Mouse (Mus musculus): ENCODE data around the gene Olfr1061. TPM values are rescaled to one million over a fixed set of nuclear protein-coding genes. Genes with fewer than 3 reads are reported as not detected.
"Not testable (repeated sequence)": the region's sequence is repeated elsewhere in the genome, so short reads cannot be mapped to it uniquely, and the experiment has no call there.

The Olfr1061 gene
- total and polyA plus RNA-seq, 2 experiments = not detected

DNA sequence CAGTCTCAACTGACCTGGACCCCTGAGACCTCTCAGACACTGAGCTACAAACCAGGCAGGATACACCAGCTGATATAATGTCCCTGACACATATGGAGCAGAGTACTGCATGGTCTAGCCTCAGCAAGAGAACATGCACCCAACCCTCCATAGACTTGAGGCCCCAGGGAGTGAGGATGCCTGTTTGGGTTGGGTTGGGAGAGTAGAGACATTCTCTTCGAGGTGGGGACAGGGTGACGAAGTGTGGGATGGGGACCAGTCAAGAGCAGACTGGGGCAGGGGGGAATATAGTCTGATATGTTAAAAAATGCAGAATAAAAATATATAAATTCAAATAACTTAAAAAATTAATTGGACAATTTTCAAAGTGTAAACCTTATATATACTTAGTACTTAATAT is 18.7 kb downstream of the Olfr1061 start:
- H3K9ac ChIP-seq (ENCODE audit: low read depth, low read length) = no peak overlapping the region
- 81% methylated on average over 2 of the region's 2 CpGs for WGBS

GRCm38 (mm10) chr2:86388461-86388860 is 25.4 kb downstream of the Olfr1061 start, which contains the start of gene Olfr1058:
Gene Olfr1058 (minus strand): TSS chr2:86388561.
- not testable (repeated sequence) for DNase-seq (ENCODE audit: extremely low read depth, low read depth, low spot score); H3K4me1 ChIP-seq (ENCODE audit: control insufficient read depth, insufficient read depth, low read length); H3K4me3 ChIP-seq (ENCODE audit: insufficient read depth, low read depth, low read length); H3K27me3 ChIP-seq (ENCODE audit: control insufficient read depth, insufficient read depth, low read length); H3K79me2 ChIP-seq (ENCODE audit: control insufficient read depth, insufficient read depth, low read length); H3K27ac ChIP-seq (replicated peaks; ENCODE audit: insufficient read depth, low read depth, low read length); H3K36me3 ChIP-seq (ENCODE audit: control insufficient read depth, insufficient read depth, low read length); H3K9ac ChIP-seq (ENCODE audit: low read depth, low read length)

More for the DNA sequence above, 18.7 kb downstream of the Olfr1061 start:
- no peak for DNase-seq (ENCODE audit: extremely low read depth, low read depth, low spot score)
- TF ChIP-seq CTCF (IDR thresholded peaks at IDR 0.05; ENCODE audit: low read depth, low read length) = no peak
- no peaks in the 10 kb centered on the region for H3K79me2 ChIP-seq (ENCODE audit: control insufficient read depth, insufficient read depth, low read length)
- no peaks in the 10 kb centered on the region for H3K36me3 ChIP-seq (ENCODE audit: control insufficient read depth, insufficient read depth, low read length)
- H3K4me1 ChIP-seq (ENCODE audit: control insufficient read depth, insufficient read depth, low read length) = no peaks in the 10 kb centered on the region
- no peaks in the 10 kb centered on the region for H3K27me3 ChIP-seq (ENCODE audit: control insufficient read depth, insufficient read depth, low read length)
- no peak overlapping the region for H3K4me3 ChIP-seq (ENCODE audit: insufficient read depth, low read depth, low read length)
- no peak overlapping the region for H3K27ac ChIP-seq (replicated peaks; ENCODE audit: insufficient read depth, low read depth, low read length)

DNA sequence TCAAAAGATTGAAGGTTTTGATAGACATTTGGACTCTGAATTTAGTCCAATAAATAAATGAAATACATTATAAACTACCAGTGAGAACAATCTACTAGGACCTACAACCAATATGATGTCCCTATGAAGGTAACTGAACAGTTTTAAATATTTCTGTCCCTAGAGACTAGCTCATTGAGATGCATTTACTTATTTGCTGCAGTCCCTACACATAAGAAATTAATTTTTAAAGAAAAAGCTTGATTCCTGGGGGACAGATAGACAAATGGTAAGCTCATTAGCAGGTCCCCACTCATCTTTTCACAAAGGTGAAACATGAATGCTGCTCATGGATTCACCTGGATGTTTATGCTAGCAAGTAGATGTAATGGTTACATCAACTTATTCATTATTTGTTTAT is 35.6 kb downstream of the Olfr1061 start, which contains the start of gene Olfr1057:
Olfr1057 (minus strand) TSS at position 101 of the 400 bp plus-strand sequence.
- H3K36me3 ChIP-seq (ENCODE audit: control insufficient read depth, insufficient read depth, low read length) = no peaks in the 10 kb centered on the region
- H3K4me1 ChIP-seq (ENCODE audit: control insufficient read depth, insufficient read depth, low read length) = no peaks in the 10 kb centered on the region
- no peak within 1 kb of the TSS for H3K27ac ChIP-seq (replicated peaks; ENCODE audit: insufficient read depth, low read depth, low read length)
- no peak for TF ChIP-seq POLR2A (IDR thresholded peaks at IDR 0.05; ENCODE audit: extremely low read depth, insufficient read depth, low read length)
- TF ChIP-seq CTCF (IDR thresholded peaks at IDR 0.05; ENCODE audit: low read depth, low read length) = no peak
- no peaks in the 10 kb centered on the region for H3K27me3 ChIP-seq (ENCODE audit: control insufficient read depth, insufficient read depth, low read length)
- no peak within 1 kb of the TSS for H3K9ac ChIP-seq (ENCODE audit: low read depth, low read length)
- H3K4me3 ChIP-seq (ENCODE audit: insufficient read depth, low read depth, low read length) = no peak within 1 kb of the TSS
- H3K79me2 ChIP-seq (ENCODE audit: control insufficient read depth, insufficient read depth, low read length) = no peaks in the 10 kb centered on the region
- no peak for DNase-seq (ENCODE audit: extremely low read depth, low read depth, low spot score)

- not testable (repeated sequence) for H3K4me3 ChIP-seq (ENCODE audit: insufficient read depth, low read depth, low read length); H3K36me3 ChIP-seq (ENCODE audit: control insufficient read depth, insufficient read depth, low read length); H3K9ac ChIP-seq (ENCODE audit: low read depth, low read length); H3K27ac ChIP-seq (replicated peaks; ENCODE audit: insufficient read depth, low read depth, low read length); H3K27me3 ChIP-seq (ENCODE audit: control insufficient read depth, insufficient read depth, low read length); DNase-seq (ENCODE audit: extremely low read depth, low read depth, low spot score); H3K79me2 ChIP-seq (ENCODE audit: control insufficient read depth, insufficient read depth, low read length); H3K4me1 ChIP-seq (ENCODE audit: control insufficient read depth, insufficient read depth, low read length)
- 94% methylated on average over 2 of the region's 6 CpGs for WGBS
Measured at GRCm38 (mm10) chr2:86366342-86366741, 47.5 kb downstream of the Olfr1061 start.

Other genes starting within 250 kb of the Olfr1061 start
- gene Olfr1043, start 246.5 kb downstream of the Olfr1061 start, total RNA-seq (2014; rRNA removed) = not detected in 2 replicates
- gene Olfr1043, start 246.5 kb downstream of the Olfr1061 start, polyA plus RNA-seq (2012; rRNA removed) = not detected in 2 replicates
- not detected in 2 replicates for gene Olfr1044, start 236.2 kb downstream of the Olfr1061 start, total RNA-seq (2014; rRNA removed)
- not detected in 2 replicates for gene Olfr1044, start 236.2 kb downstream of the Olfr1061 start, polyA plus RNA-seq (2012; rRNA removed)
- not detected in 2 replicates for gene Olfr52, start 228.4 kb downstream of the Olfr1061 start, total RNA-seq (2014; rRNA removed)
- not detected in 2 replicates for gene Olfr52, start 228.4 kb downstream of the Olfr1061 start, polyA plus RNA-seq (2012; rRNA removed)
- not detected in 2 replicates for gene Olfr1045, start 211.0 kb downstream of the Olfr1061 start, total RNA-seq (2014; rRNA removed)
- gene Olfr1045, start 211.0 kb downstream of the Olfr1061 start, polyA plus RNA-seq (2012; rRNA removed) = not detected in 2 replicates
- not detected in 2 replicates for gene Olfr1046, start 194.7 kb downstream of the Olfr1061 start, total RNA-seq (2014; rRNA removed)
- not detected in 2 replicates for gene Olfr1046, start 194.7 kb downstream of the Olfr1061 start, polyA plus RNA-seq (2012; rRNA removed)
- not detected in 2 replicates for gene Olfr1047, start 182.6 kb downstream of the Olfr1061 start, total RNA-seq (2014; rRNA removed)
- gene Olfr1047, start 182.6 kb downstream of the Olfr1061 start, polyA plus RNA-seq (2012; rRNA removed) = not detected in 2 replicates
- not detected in 2 replicates for gene Olfr1048, start 173.8 kb downstream of the Olfr1061 start, total RNA-seq (2014; rRNA removed)
- gene Olfr1048, start 173.8 kb downstream of the Olfr1061 start, polyA plus RNA-seq (2012; rRNA removed) = not detected in 2 replicates
- not detected in 2 replicates for gene Olfr1049, start 155.7 kb downstream of the Olfr1061 start, total RNA-seq (2014; rRNA removed)
- gene Olfr1049, start 155.7 kb downstream of the Olfr1061 start, polyA plus RNA-seq (2012; rRNA removed) = not detected in 2 replicates
- not detected in 2 replicates for gene Olfr1051, start 135.0 kb downstream of the Olfr1061 start, total RNA-seq (2014; rRNA removed)
- not detected in 2 replicates for gene Olfr1051, start 135.0 kb downstream of the Olfr1061 start, polyA plus RNA-seq (2012; rRNA removed)
- gene Olfr1052, start 121.6 kb downstream of the Olfr1061 start, total RNA-seq (2014; rRNA removed) = not detected in 2 replicates
- not detected in 2 replicates for gene Olfr1052, start 121.6 kb downstream of the Olfr1061 start, polyA plus RNA-seq (2012; rRNA removed)
- not detected in 2 replicates for gene Olfr1053, start 98.8 kb downstream of the Olfr1061 start, total RNA-seq (2014; rRNA removed)
- gene Olfr1053, start 98.8 kb downstream of the Olfr1061 start, polyA plus RNA-seq (2012; rRNA removed) = not detected in 2 replicates
- gene Olfr1054, start 78.6 kb downstream of the Olfr1061 start, total RNA-seq (2014; rRNA removed) = not detected in 2 replicates
- not detected in 2 replicates for gene Olfr1054, start 78.6 kb downstream of the Olfr1061 start, polyA plus RNA-seq (2012; rRNA removed)
- gene Olfr1055, start 63.8 kb downstream of the Olfr1061 start, total RNA-seq (2014; rRNA removed) = not detected in 2 replicates
- not detected in 2 replicates for gene Olfr1055, start 63.8 kb downstream of the Olfr1061 start, polyA plus RNA-seq (2012; rRNA removed)
- not detected in 2 replicates for gene Olfr1056, start 51.6 kb downstream of the Olfr1061 start, total RNA-seq (2014; rRNA removed)
- not detected in 2 replicates for gene Olfr1056, start 51.6 kb downstream of the Olfr1061 start, polyA plus RNA-seq (2012; rRNA removed)
- not detected in 2 replicates for gene Olfr1057, start 35.7 kb downstream of the Olfr1061 start, total RNA-seq (2014; rRNA removed)
- not detected in 2 replicates for gene Olfr1057, start 35.7 kb downstream of the Olfr1061 start, polyA plus RNA-seq (2012; rRNA removed)
- not detected in 2 replicates for gene Olfr1058, start 25.5 kb downstream of the Olfr1061 start, total RNA-seq (2014; rRNA removed)
- not detected in 2 replicates for gene Olfr1058, start 25.5 kb downstream of the Olfr1061 start, polyA plus RNA-seq (2012; rRNA removed)
- gene Olfr1062, start 12.7 kb upstream of the Olfr1061 start, total RNA-seq (2014; rRNA removed) = not detected in 2 replicates
- gene Olfr1062, start 12.7 kb upstream of the Olfr1061 start, polyA plus RNA-seq (2012; rRNA removed) = not detected in 2 replicates
- not detected in 2 replicates for gene Olfr1065, start 36.5 kb upstream of the Olfr1061 start, total RNA-seq (2014; rRNA removed)
- not detected in 2 replicates for gene Olfr1065, start 36.5 kb upstream of the Olfr1061 start, polyA plus RNA-seq (2012; rRNA removed)
- gene Olfr1066, start 42.2 kb upstream of the Olfr1061 start, total RNA-seq (2014; rRNA removed) = not detected in 2 replicates
- not detected in 2 replicates for gene Olfr1066, start 42.2 kb upstream of the Olfr1061 start, polyA plus RNA-seq (2012; rRNA removed)
- gene Olfr228, start 73.3 kb upstream of the Olfr1061 start, total RNA-seq (2014; rRNA removed) = not detected in 2 replicates
- not detected in 2 replicates for gene Olfr228, start 73.3 kb upstream of the Olfr1061 start, polyA plus RNA-seq (2012; rRNA removed)
- not detected in 2 replicates for gene Olfr1076, start 94.4 kb upstream of the Olfr1061 start, total RNA-seq (2014; rRNA removed)
- gene Olfr1076, start 94.4 kb upstream of the Olfr1061 start, polyA plus RNA-seq (2012; rRNA removed) = not detected in 2 replicates
- gene Olfr1079, start 128.4 kb upstream of the Olfr1061 start, total RNA-seq (2014; rRNA removed) = not detected in 2 replicates
- not detected in 2 replicates for gene Olfr1079, start 128.4 kb upstream of the Olfr1061 start, polyA plus RNA-seq (2012; rRNA removed)
- gene Olfr1080, start 144.2 kb upstream of the Olfr1061 start, total RNA-seq (2014; rRNA removed) = not detected in 2 replicates
- gene Olfr1080, start 144.2 kb upstream of the Olfr1061 start, polyA plus RNA-seq (2012; rRNA removed) = not detected in 2 replicates
- not detected in 2 replicates for gene Olfr1082, start 184.9 kb upstream of the Olfr1061 start, total RNA-seq (2014; rRNA removed)
- gene Olfr1082, start 184.9 kb upstream of the Olfr1061 start, polyA plus RNA-seq (2012; rRNA removed) = not detected in 2 replicates
- not detected in 2 replicates for gene Olfr1084, start 225.7 kb upstream of the Olfr1061 start, total RNA-seq (2014; rRNA removed)
- gene Olfr1084, start 225.7 kb upstream of the Olfr1061 start, polyA plus RNA-seq (2012; rRNA removed) = not detected in 2 replicates
- not detected in 2 replicates for gene Olfr1085, start 248.0 kb upstream of the Olfr1061 start, total RNA-seq (2014; rRNA removed)
- gene Olfr1085, start 248.0 kb upstream of the Olfr1061 start, polyA plus RNA-seq (2012; rRNA removed) = not detected in 2 replicates